Mouse (Mus musculus): ENCODE data around the gene Rptn.

Rptn gene

GRCm38 (mm10) chr3:93378146-93378545 is 15.4 kb upstream of the Rptn start:
- peaks cover 10% of the 10 kb centered on the region for H3K4me1 ChIP-seq (replicated peaks; ENCODE audit: low read depth, low read length)
- H3K9me3 ChIP-seq (ENCODE audit: low read length), result no peaks in the 10 kb centered on the region
- H3K36me3 ChIP-seq (ENCODE audit: insufficient read depth, low read length), result no peaks in the 10 kb centered on the region
- no peak overlapping the region for H3K4me3 ChIP-seq (replicated peaks; ENCODE audit: low read length)
- TF ChIP-seq CTCF (conservative IDR thresholded peaks at IDR 0.05; ENCODE audit: low read length), result no peak
- TF ChIP-seq NANOG (IDR thresholded peaks at IDR 0.05; ENCODE audit: borderline replicate concordance, low read length), result no peak; the same call in 1 of the 2 replicates
- TF ChIP-seq POU5F1 (IDR thresholded peaks at IDR 0.05; ENCODE audit: borderline replicate concordance, low read length), result no peak
- no peaks in the 10 kb centered on the region for H3K27me3 ChIP-seq (ENCODE audit: insufficient read depth, low read length)

- H3K9me3 ChIP-seq (ENCODE audit: low read length), result no peaks in the 10 kb centered on the region
- no peaks in the 10 kb centered on the region for H3K36me3 ChIP-seq (ENCODE audit: insufficient read depth, low read length)
- H3K4me3 ChIP-seq (replicated peaks; ENCODE audit: low read length), result no peak overlapping the region
- H3K4me1 ChIP-seq (replicated peaks; ENCODE audit: low read depth, low read length), result no peaks in the 10 kb centered on the region
- no peak for TF ChIP-seq NANOG (IDR thresholded peaks at IDR 0.05; ENCODE audit: borderline replicate concordance, low read length)
- no peak for TF ChIP-seq CTCF (conservative IDR thresholded peaks at IDR 0.05; ENCODE audit: low read length)
- TF ChIP-seq POU5F1 (IDR thresholded peaks at IDR 0.05; ENCODE audit: borderline replicate concordance, low read length), result no peak
- H3K27me3 ChIP-seq (ENCODE audit: insufficient read depth, low read length), result no peaks in the 10 kb centered on the region
Observed at GRCm38 (mm10) chr3:93403936-93404335, 10.4 kb downstream of the Rptn start.

- Histone ChIP-seq H3K27me3 (ENCODE audit: insufficient read depth, low read length) (no peaks in the 10 kb centered on the region), H3K9me3 (ENCODE audit: low read length) (peaks cover 8% of the 10 kb centered on the region), H3K36me3 (ENCODE audit: insufficient read depth, low read length) (no peaks in the 10 kb centered on the region), H3K4me3 (replicated peaks; ENCODE audit: low read length) (no peak overlapping the region), H3K4me1 (replicated peaks; ENCODE audit: low read depth, low read length) (no peaks in the 10 kb centered on the region)
- TF ChIP-seq CTCF (conservative IDR thresholded peaks at IDR 0.05; ENCODE audit: low read length) (peak; percentile 54), NANOG (IDR thresholded peaks at IDR 0.05; ENCODE audit: borderline replicate concordance, low read length) (no peak)
Observed at GRCm38 (mm10) chr3:93406992-93407391, 13.5 kb downstream of the Rptn start.

- H3K4me1 ChIP-seq (replicated peaks; ENCODE audit: low read depth, low read length), result no peaks in the 10 kb centered on the region
- no peaks in the 10 kb centered on the region for H3K27me3 ChIP-seq (ENCODE audit: insufficient read depth, low read length)
- H3K36me3 ChIP-seq (ENCODE audit: insufficient read depth, low read length), result no peaks in the 10 kb centered on the region
- peaks cover 15% of the 10 kb centered on the region for H3K9me3 ChIP-seq (ENCODE audit: low read length)
- H3K4me3 ChIP-seq (replicated peaks; ENCODE audit: low read length), result no peak overlapping the region
- TF ChIP-seq CTCF (conservative IDR thresholded peaks at IDR 0.05; ENCODE audit: low read length) (no peak), POU5F1 (IDR thresholded peaks at IDR 0.05; ENCODE audit: borderline replicate concordance, low read length) (peak; percentile 23; the same call in 1 of the 2 replicates)
Observed at GRCm38 (mm10) chr3:93411905-93412304, 18.4 kb downstream of the Rptn start.

- Histone ChIP-seq H3K4me3 (replicated peaks; ENCODE audit: low read length) (no peak overlapping the region), H3K36me3 (ENCODE audit: insufficient read depth, low read length) (no peaks in the 10 kb centered on the region), H3K4me1 (replicated peaks; ENCODE audit: low read depth, low read length) (peaks cover 25% of the 10 kb centered on the region), H3K9me3 (ENCODE audit: low read length) (no peaks in the 10 kb centered on the region), H3K27me3 (ENCODE audit: insufficient read depth, low read length) (peaks cover 17% of the 10 kb centered on the region)
- no peak for TF ChIP-seq POU5F1 (IDR thresholded peaks at IDR 0.05; ENCODE audit: borderline replicate concordance, low read length)
- no peak for TF ChIP-seq NANOG (IDR thresholded peaks at IDR 0.05; ENCODE audit: borderline replicate concordance, low read length)
- no peak for TF ChIP-seq CTCF (conservative IDR thresholded peaks at IDR 0.05; ENCODE audit: low read length)
Observed at GRCm38 (mm10) chr3:93431673-93432072, 38.2 kb downstream of the Rptn start.

GRCm38 (mm10) chr3:93442030-93442429 is 48.5 kb downstream of the Rptn start, which contains the start of gene Tchh:
Gene Tchh (plus strand): TSS chr3:93442330.
- peaks cover 25% of the 10 kb centered on the region for H3K4me1 ChIP-seq (replicated peaks; ENCODE audit: low read depth, low read length)
- H3K4me3 ChIP-seq (replicated peaks; ENCODE audit: low read length), result peak within 1 kb of the TSS; percentile 73
- TF ChIP-seq POU5F1 (IDR thresholded peaks at IDR 0.05; ENCODE audit: borderline replicate concordance, low read length) (no peak), NANOG (IDR thresholded peaks at IDR 0.05; ENCODE audit: borderline replicate concordance, low read length) (no peak), CTCF (conservative IDR thresholded peaks at IDR 0.05; ENCODE audit: low read length) (no peak)
- H3K9me3 ChIP-seq (ENCODE audit: low read length), result no peaks in the 10 kb centered on the region
- no peaks in the 10 kb centered on the region for H3K36me3 ChIP-seq (ENCODE audit: insufficient read depth, low read length)
- H3K27me3 ChIP-seq (ENCODE audit: insufficient read depth, low read length), result peaks cover 58% of the 10 kb centered on the region

GRCm38 (mm10) chr3:93443501-93444101 is 50.1 kb downstream of the Rptn start:
- TF ChIP-seq POU5F1 (IDR thresholded peaks at IDR 0.05; ENCODE audit: borderline replicate concordance, low read length) (no peak), CTCF (conservative IDR thresholded peaks at IDR 0.05; ENCODE audit: low read length) (no peak), NANOG (IDR thresholded peaks at IDR 0.05; ENCODE audit: borderline replicate concordance, low read length) (no peak)
- peaks cover 68% of the 10 kb centered on the region for H3K27me3 ChIP-seq (ENCODE audit: insufficient read depth, low read length)
- H3K9me3 ChIP-seq (ENCODE audit: low read length), result no peaks in the 10 kb centered on the region
- H3K4me3 ChIP-seq (replicated peaks; ENCODE audit: low read length), result peak overlapping the region; percentile 73
- peaks cover 34% of the 10 kb centered on the region for H3K4me1 ChIP-seq (replicated peaks; ENCODE audit: low read depth, low read length)
- no peaks in the 10 kb centered on the region for H3K36me3 ChIP-seq (ENCODE audit: insufficient read depth, low read length)

- Histone ChIP-seq H3K4me3 (replicated peaks; ENCODE audit: low read length) (peak overlapping the region; percentile 73), H3K9me3 (ENCODE audit: low read length) (no peaks in the 10 kb centered on the region), H3K36me3 (ENCODE audit: insufficient read depth, low read length) (no peaks in the 10 kb centered on the region), H3K4me1 (replicated peaks; ENCODE audit: low read depth, low read length) (peaks cover 34% of the 10 kb centered on the region), H3K27me3 (ENCODE audit: insufficient read depth, low read length) (peaks cover 69% of the 10 kb centered on the region)
- TF ChIP-seq NANOG (IDR thresholded peaks at IDR 0.05; ENCODE audit: borderline replicate concordance, low read length), result no peak
- no peak; the same call in 1 of the 2 replicates for TF ChIP-seq POU5F1 (IDR thresholded peaks at IDR 0.05; ENCODE audit: borderline replicate concordance, low read length)
- no peak for TF ChIP-seq CTCF (conservative IDR thresholded peaks at IDR 0.05; ENCODE audit: low read length)
Observed at GRCm38 (mm10) chr3:93444343-93445164, 51.1 kb downstream of the Rptn start.
